Mouse (Mus musculus) cortical plate, adult 2 months (tissue): Measurements from ENCODE around the gene Vegfb.

Source experiments
- CTCF ChIP-seq: fragments of 200-500 bp; IDR thresholded peaks from 2 replicates; pipeline ENCODE4 v1.5.1; 2011; ENCODE audit warnings: mild to moderate bottlenecking, control low read depth, low read length; ENCODE audit not compliant: insufficient read depth; ENCODE audit errors: extremely low read depth
- POLR2A ChIP-seq: fragments of 200-500 bp; IDR thresholded peaks from 2 replicates; pipeline ENCODE4 v1.6.1; 2011; ENCODE audit warnings: mild to moderate bottlenecking, low read length, control low read depth; ENCODE audit not compliant: insufficient read depth; ENCODE audit errors: extremely low read depth

DNA sequence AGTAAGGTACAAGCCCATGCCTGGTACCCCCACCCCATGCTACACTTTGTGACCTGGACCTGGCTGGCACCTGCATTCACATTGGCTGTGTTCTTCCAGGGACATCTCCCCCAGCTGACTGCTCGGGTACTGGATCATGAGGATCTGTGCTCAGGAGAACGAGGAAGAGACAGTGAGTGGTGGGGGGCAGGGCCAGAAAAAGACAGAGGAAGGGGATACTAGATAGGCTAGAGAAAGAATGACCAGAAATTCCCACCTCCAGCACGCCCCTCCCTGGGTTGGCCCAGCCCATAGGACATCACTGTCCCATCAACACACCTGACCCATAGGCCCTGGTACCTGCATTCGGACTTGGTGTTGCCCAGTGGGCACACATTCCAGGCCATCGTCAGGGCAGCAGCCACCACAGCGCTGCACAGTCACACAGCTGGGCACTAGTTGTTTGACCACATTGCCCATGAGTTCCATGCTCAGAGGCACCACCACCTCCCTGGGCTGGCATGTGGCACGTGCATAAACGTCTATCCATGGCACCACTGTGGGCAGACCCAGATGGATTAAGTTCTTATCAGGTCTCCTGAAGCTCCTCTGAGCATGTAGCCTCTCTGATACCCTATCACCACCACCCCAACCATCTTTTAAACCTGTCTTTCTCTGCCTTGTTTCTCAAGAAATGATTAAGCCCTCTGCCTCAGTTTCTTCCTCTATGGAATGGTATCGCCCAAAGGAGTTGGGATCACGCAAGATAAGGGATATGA is 1.3 kb downstream of the Vegfb start:
- no peak for TF ChIP-seq CTCF
- TF ChIP-seq POLR2A = no peak
